Mouse (Mus musculus): ENCODE results near the gene Ttc5. TPM values are rescaled to one million over a fixed set of nuclear protein-coding genes. Genes with fewer than 3 reads are reported as not detected.
"Not testable (repeated sequence)": the region's sequence is repeated elsewhere in the genome, so short reads cannot be mapped to it uniquely, and the experiment has no call there.

Gene Ttc5
- total RNA-seq, 2 experiments from 2014 or later: 66.0 to 67.9 TPM

DNA sequence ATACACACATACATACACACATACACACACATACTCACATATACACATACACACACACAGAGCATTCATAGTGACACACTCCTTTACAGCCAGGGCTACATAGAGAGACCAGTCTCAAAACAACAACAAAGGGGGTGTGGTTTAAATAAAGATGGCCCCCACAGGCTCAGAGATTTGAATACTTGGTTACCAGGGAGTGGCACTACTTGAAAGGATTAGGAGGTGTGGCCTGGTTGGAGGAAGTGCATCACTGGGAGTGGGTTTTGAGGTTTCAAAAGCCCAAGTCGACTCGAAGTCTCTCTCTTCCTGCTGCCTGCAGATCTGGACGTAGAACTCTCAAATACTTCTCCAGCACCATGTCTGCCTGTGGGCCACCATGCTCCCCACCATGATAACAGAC lies 3.2 kb downstream of the Ttc5 start:
- no peak for DNase-seq (ENCODE audit: low spot score in 2 of 2)

DNA sequence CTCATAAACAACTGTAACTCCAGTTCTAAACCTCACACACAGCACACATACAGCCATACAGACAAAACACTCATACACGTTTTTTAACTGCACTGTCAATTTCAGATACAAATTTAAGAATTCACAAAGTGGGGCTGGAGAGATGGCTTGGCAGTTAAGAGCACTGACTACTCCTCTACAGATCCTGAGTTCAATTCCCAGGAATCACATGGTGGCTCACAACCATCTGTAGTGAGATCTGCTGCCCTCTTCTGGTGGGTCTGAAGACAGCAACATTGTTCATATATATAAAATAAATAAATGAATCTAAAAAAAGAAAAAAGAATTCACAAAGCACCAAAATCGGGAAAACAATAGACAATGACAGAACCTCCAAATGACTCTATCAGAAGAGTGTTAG lies 14.0 kb downstream of the Ttc5 start:
- DNase-seq (ENCODE audit: low spot score in 2 of 2): no peak

DNA sequence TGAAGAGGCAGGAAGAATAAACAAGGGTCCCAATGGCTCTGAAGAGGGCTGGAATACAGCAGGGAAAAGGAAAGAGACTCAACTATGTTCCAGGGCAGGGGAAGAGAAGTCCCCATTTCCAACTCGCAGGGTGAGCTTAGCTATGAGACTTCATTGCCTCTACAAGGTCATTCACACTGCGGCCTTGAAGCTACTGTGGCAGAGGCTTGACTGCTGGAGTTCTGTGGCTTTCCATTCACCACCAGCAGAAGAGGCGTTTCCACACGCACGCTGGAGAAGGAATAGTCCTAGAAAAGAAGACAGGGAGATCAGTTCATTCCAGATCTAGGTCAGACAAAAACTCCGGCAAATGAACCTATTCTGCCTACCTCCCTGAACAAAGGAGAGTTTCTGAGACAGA lies 19.6 kb downstream of the Ttc5 start:
- no peak for DNase-seq (ENCODE audit: low spot score in 2 of 2)

DNA sequence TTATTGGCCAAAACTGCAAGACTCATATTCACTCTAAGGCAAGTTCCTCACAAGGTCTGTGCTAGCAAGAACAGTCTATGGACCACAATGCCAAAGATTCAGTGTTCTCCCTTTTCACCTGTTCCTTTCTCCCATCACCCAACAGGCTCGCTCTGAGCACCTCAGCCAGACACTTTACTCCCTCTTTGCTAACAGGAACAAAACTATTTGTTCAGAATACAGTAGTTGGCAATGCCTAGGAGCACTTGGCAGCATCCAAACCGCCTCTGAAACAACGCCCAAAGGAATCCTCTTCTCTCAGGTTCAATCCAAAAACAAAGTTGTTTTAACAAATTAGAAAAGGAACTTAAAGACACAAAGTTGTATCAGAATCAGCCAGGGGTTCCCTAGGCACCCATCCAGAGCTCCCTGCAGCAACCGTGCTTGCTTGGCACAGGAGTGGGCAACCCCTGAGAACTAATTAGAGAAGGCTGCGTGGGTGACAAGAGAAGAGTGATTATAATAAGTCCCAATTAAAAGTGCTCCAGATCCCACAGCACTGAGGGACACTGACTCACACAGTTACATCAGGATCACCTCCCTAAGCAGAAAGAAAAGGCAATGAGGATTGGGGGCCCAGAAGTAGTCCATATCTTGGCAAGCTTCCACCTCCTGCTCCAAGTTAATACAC lies 26.8 kb downstream of the Ttc5 start:
- DNase-seq (ENCODE audit: low spot score in 2 of 2): peak; percentile 7 to 12

DNA sequence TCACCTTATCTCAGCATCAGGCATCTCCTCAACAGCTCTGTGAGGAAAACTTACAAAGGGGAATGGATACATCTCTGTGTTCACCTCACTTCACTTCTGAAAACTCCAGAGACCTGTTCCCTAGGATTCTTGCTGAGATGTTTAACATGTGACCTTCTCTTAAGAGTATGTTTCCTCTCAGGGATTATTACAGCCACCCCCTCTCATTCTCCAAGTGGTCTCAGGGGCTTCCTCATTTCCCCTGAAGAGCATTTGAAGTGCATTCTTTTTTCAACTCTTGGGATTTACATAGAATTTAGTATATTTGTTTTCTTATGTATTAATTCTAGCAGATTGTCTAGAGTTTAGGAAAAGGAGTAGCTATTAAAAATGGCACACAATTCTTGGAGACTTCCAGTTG lies 40.3 kb downstream of the Ttc5 start, which contains the start of gene Olfr749:
Gene Olfr749 (minus strand): TSS at position 101 of the 400 bp plus-strand sequence.
- no peak for DNase-seq (ENCODE audit: low spot score in 2 of 2)

DNA sequence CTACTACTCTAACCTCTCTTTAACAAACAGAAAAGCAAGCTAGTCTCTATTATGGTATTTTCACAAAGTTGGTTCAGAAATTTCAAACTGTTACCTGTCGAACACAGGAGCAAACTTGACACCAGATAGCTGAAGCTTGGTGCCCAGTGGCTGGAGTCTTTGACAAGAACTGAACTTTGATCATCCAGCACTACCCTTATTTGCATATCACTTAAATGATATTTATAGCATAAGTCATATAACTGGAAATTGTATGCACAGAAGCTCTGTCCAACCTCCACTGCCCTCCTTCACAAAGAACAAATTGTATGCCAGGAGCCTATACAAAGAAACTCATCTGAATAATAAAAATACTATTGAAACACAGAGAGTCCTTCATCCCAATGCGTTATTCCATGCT lies 43.7 kb downstream of the Ttc5 start:
- no peak for DNase-seq (ENCODE audit: low spot score in 2 of 2)

DNA sequence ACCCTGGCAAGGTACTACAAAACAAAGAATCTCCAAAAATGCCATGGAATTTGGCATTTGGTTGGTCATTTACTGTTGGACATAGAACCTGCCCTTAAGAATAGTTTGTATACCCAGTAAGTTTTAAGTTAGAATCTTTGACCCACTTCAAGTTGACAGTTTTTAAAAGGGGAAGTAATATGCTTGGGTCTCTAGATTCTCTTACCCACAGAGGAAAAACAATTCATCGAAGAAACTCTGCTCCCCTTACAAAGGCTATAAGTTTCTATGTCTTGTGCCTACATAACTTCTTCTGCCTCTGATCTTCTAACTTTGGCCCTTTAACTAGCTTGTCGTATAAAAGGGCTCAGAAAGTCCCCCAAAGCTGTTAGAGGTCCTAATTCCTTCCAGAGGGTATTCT lies 45.0 kb downstream of the Ttc5 start:
- DNase-seq (ENCODE audit: low spot score in 2 of 2): no peak

DNA sequence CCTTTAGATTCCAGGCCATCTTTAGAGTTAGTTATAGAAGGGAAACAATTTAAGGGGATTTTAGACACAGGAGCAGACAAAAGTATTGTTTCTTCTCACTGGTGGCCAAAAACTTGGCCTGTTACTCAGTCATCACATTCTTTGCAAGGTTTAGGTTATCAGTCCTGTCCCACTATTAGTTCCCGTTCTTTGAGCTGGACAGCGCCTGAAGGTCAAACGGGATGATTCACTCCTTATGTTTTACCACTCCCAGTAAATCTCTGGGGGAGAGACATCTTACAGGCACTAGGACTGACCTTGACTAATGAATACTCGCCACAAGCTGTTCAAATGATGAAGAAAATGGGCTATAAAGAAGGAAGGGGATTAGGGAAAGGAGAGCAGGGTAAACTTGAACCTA lies 62.9 kb downstream of the Ttc5 start:
- not testable (repeated sequence) for DNase-seq (ENCODE audit: low spot score in 2 of 2)

DNA sequence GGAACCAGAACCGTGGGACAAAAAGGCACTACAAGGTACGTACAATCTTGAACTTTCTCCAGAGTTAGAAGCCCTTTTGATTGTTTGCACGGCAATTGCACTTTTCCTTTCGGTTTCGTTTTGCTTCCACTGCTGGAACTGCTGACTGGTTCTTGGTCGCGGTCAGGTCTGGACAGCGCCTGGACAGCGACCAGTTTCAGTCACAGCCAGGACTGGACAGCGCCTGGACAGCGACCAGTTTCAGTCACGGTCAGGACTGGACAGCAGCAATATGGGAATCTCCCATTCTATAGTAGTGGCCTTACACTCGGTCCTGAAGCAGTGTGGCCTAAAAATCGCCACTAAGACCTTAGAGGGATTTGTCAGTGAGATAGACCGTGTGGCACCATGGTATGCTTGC lies 65.4 kb downstream of the Ttc5 start:
- DNase-seq (ENCODE audit: low spot score in 2 of 2): not testable (repeated sequence)

Other genes starting within 250 kb of the Ttc5 start
- not detected for gene Olfr744, start 170.6 kb downstream of the Ttc5 start, total RNA-seq (2021)
- not detected for gene Olfr745, start 146.1 kb downstream of the Ttc5 start, total RNA-seq (2021)
- gene Olfr746, start 138.4 kb downstream of the Ttc5 start, total RNA-seq (2021): not detected
- gene Olfr747, start 92.3 kb downstream of the Ttc5 start, total RNA-seq (2021): not detected
- gene Olfr748, start 78.1 kb downstream of the Ttc5 start, total RNA-seq (2021): not detected
- not detected for gene Olfr749, start 40.4 kb downstream of the Ttc5 start, total RNA-seq (2021)
- 1 to 10 TPM in 1 of 2 experiments, under 1 TPM in 1; 0.28 to 1.9 TPM for gene Ccnb1ip1, start 22.2 kb upstream of the Ttc5 start, total RNA-seq (2021)
- 10 to 100 TPM; 21.6 to 30.1 TPM for gene Parp2, start 22.3 kb upstream of the Ttc5 start, total RNA-seq (2021)
- gene Tep1, start 85.0 kb upstream of the Ttc5 start, total RNA-seq (2021): 1 to 10 TPM; 2.7 to 6.1 TPM
- 1 to 10 TPM; 2.4 to 2.5 TPM for gene Klhl33, start 112.0 kb upstream of the Ttc5 start, total RNA-seq (2021)
- gene Osgep, start 139.4 kb upstream of the Ttc5 start, total RNA-seq (2021): 10 to 100 TPM; 30.9 to 42.8 TPM
- 10 to 100 TPM; 66.3 to 71.3 TPM for gene Apex1, start 139.4 kb upstream of the Ttc5 start, total RNA-seq (2021)
- gene Pip4p1, start 145.3 kb upstream of the Ttc5 start, total RNA-seq (2021): 10 to 100 TPM; 77.4 to 86.4 TPM
- 10 to 100 TPM; 11.8 to 14.8 TPM for gene Pnp, start 145.6 kb upstream of the Ttc5 start, total RNA-seq (2021)
- gene Gm49342, start 159.0 kb upstream of the Ttc5 start, total RNA-seq (2021): 10 to 100 TPM; 11.5 to 20.3 TPM
- gene Pnp2, start 170.5 kb upstream of the Ttc5 start, total RNA-seq (2021): under 1 TPM; 0.52 to 0.92 TPM
- gene Rnase10, start 222.2 kb upstream of the Ttc5 start, total RNA-seq (2021): under 1 TPM; 0.24 to 0.35 TPM

All from layer of hippocampus, postnatal 14 days (tissue).